Mouse (Mus musculus) C2C12 (cell line): ENCODE results near the gene Asah2. TPM values are rescaled to one million over a fixed set of nuclear protein-coding genes. Genes with fewer than 3 reads are reported as not detected.

ENCODE experiments used
- H3K27me3 ChIP-seq: one replicate; pipeline ENCODE4 v1.6.1; 2011; ENCODE audit not compliant: control insufficient read depth, insufficient read depth, insufficient read length
- H3K36me3 ChIP-seq: one replicate; pipeline ENCODE4 v1.6.1; 2011; ENCODE audit not compliant: control insufficient read depth, insufficient read depth
- H3K4me3 ChIP-seq: one replicate; pipeline ENCODE4 v1.5.1; 2011; ENCODE audit warnings: mild to moderate bottlenecking, control low read depth; ENCODE audit not compliant: poor library complexity, insufficient read depth, severe bottlenecking
- H3K79me2 ChIP-seq: one replicate; pipeline ENCODE4 v1.6.1; 2011; ENCODE audit not compliant: control insufficient read depth, insufficient read depth
- H3K79me3 ChIP-seq: one replicate; pipeline ENCODE4 v1.6.1; 2011; ENCODE audit warnings: low read depth, control low read depth
- H3ac ChIP-seq: one replicate; pipeline ENCODE3; 2011; ENCODE audit warnings: low read depth; ENCODE audit not compliant: control insufficient read depth, insufficient read length
- CEBPB ChIP-seq: IDR thresholded peaks from one replicate; pipeline ENCODE4 v1.6.1; 2011; ENCODE audit warnings: low read depth, mild to moderate bottlenecking, control low read depth, moderate library complexity
- CTCF ChIP-seq: IDR thresholded peaks from one replicate; pipeline ENCODE4 v1.5.1; 2011; ENCODE audit not compliant: control insufficient read depth, insufficient read depth, insufficient read length
- FOSL1 ChIP-seq: IDR thresholded peaks from one replicate; pipeline ENCODE4 v1.8.0; 2011; ENCODE audit warnings: mild to moderate bottlenecking, low read length; ENCODE audit not compliant: poor library complexity, insufficient read depth, severe bottlenecking
- MAX ChIP-seq: IDR thresholded peaks from one replicate; pipeline ENCODE4 v1.6.1; 2011; ENCODE audit warnings: mild to moderate bottlenecking, control low read depth
- MYOD1 ChIP-seq: IDR thresholded peaks from one replicate; pipeline ENCODE4 v1.6.1; 2011; ENCODE audit warnings: low read depth; ENCODE audit not compliant: control insufficient read depth, insufficient read length
- MYOG ChIP-seq: IDR thresholded peaks from one replicate; pipeline ENCODE4 v1.6.1; 2011; ENCODE audit not compliant: control insufficient read depth, insufficient read length; ENCODE audit errors: extremely low read depth
- USF1 ChIP-seq: IDR thresholded peaks from one replicate; pipeline ENCODE4 v1.6.1; 2011; ENCODE audit warnings: low read depth, mild to moderate bottlenecking, control low read depth, moderate library complexity
- polyA plus RNA-seq: library from polyadenylated mRNA; unstranded; fragments of >200 nt; fragmentation: generic; extraction: Trizol; gene quantifications from one replicate; pipeline ENCODE4 v1.2.1, GENCODE M21; 2012; ENCODE audit warnings: missing spikeins

The Asah2 gene
- polyA plus RNA-seq, 1 experiment = 0.61 TPM

GRCm38 (mm10) chr19:31953799-31954198, 154.2 kb downstream of the Asah2 start:
- Histone ChIP-seq H3ac (no peak overlapping the region), H3K79me2 (no peaks in the 10 kb centered on the region), H3K36me3 (no peaks in the 10 kb centered on the region), H3K27me3 (peaks cover 4% of the 10 kb centered on the region), H3K4me3 (no peak overlapping the region), H3K79me3 (no peaks in the 10 kb centered on the region)
- TF ChIP-seq FOSL1 (no peak), CTCF (no peak), CEBPB (no peak), MYOG (no peak)

DNA sequence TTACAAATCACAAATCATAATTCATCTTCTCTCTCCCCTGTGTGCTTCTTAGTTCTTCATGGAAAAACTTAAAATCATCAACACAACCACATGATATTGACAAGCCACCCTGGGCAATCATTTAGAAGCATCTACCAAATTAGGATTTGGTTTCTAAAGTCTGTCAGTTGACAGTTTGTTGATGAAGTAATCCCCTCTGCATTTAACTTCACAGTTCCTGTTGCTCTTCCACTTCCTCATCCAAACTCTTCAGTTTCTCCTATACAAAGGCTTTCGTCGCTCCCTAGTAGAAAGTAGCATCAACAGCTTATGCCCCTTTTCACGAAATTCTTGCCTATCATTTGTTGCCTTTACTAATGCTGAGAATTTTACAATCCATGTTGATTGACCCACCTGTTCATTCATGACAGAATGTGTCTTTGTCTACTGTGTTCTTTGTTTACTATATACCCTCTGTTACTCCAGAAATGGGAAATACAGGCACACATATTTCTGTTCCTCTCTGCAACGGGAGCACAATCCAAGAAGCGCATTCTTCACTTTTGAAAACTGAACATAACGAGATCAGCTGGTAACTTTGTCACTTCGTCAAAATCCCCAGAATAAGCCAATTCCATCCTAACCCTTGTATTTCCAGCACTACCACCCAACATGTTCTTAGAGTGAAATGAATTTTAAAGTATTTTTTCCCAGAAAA, 157.1 kb downstream of the Asah2 start:
- no peak overlapping the region for H3ac ChIP-seq
- H3K79me3 ChIP-seq = no peaks in the 10 kb centered on the region
- TF ChIP-seq USF1 (no peak), CTCF (no peak), MYOD1 (no peak), CEBPB (no peak), MAX (no peak), MYOG (no peak), FOSL1 (no peak)
- H3K79me2 ChIP-seq = no peaks in the 10 kb centered on the region
- H3K4me3 ChIP-seq = no peak overlapping the region
- peaks cover 4% of the 10 kb centered on the region for H3K27me3 ChIP-seq
- H3K36me3 ChIP-seq = no peaks in the 10 kb centered on the region

Other genes with a start within 250 kb of the Asah2 start
- gene A1cf, start 239.4 kb downstream of the Asah2 start, polyA plus RNA-seq = not detected